Comparison of ENCODE assay signal across 8 mouse cellular contexts in the genomic region with DNA sequence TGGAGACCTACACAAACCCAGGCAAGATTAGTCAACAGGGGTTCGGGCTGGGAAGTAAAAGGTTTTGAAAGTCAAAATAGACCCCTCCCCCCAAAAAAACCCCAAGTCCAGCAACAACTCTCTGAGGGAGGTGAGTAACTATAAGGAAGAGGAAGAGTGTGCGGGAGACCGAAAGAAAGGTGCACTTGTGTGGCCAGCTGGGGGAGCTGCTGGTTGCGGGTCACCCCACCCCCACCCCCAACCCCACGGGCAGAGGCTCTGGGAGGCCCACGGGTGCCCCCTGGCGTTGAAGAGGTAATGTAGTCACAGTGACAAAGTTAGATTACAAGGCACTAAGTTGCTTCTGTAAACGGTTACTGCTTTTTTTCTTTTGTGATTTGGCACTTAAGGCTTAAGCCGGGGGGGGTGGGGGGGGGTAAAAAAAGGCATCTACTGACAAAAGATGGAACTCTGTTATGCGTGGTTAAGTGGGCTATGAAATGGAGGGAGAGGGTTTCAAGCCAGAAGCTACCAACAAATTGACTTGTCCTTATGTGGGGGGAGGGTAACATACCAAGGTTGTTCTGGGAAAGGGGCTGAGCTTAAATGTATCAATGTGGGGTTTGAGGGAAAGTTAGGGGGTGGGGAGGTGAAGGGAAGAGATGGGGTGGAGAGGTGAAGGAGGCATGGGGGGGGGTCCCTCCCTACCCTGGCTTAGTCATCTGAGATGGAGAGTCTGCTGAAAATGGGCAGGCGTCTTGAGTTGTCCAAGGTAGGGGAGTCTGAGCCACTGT. TPM values are rescaled to one million over a fixed set of nuclear protein-coding genes. Genes with fewer than 3 reads are reported as not detected.
A peak's percentile ranks its signal among the peaks of the same experiment; 100 is the strongest.
DNase-seq lines count a peak whose midpoint lies in the region; ATAC-seq lines count a peak whose summit lies in the region.
"Not testable (repeated sequence)": the region's sequence is repeated elsewhere in the genome, so short reads cannot be mapped to it uniquely, and the experiment has no call there.

No protein-coding gene starts in this region.

- peak overlapping the region; percentile 98 for H3K27ac ChIP-seq in forebrain, embryonic 11.5 days (ENCODE audit: low read depth, low read length)
- peak overlapping the region; percentile 30; the same call in 1 of the 2 replicates for H3K27ac ChIP-seq in liver, embryonic 16.5 days (ENCODE audit: low read length)
- H3K27ac ChIP-seq in stomach, embryonic 15.5 days, result peak overlapping the region; percentile 95

- H3K4me1 ChIP-seq in forebrain, embryonic 11.5 days (replicated peaks; ENCODE audit: control insufficient read depth, insufficient read depth, low read length); stomach, embryonic 15.5 days: not testable (repeated sequence)
- peaks cover 16% of the 10 kb centered on the region for H3K4me1 ChIP-seq in liver, embryonic 16.5 days (ENCODE audit: control insufficient read depth, low read depth, low read length)

- intact Hi-C loops in heart, postnatal 10 days (cut with DNase I), result loop anchor here (1.0 kb wide), 1 partner anchor 497 kb away; no protein-coding TSS in a partner anchor

- not testable (repeated sequence) for H3K36me3 ChIP-seq in forebrain, embryonic 11.5 days (ENCODE audit: control insufficient read depth, insufficient read depth, low read length); liver, embryonic 16.5 days (ENCODE audit: control insufficient read depth, insufficient read depth); stomach, embryonic 15.5 days

- peak overlapping the region; percentile 98 for H3K9ac ChIP-seq in forebrain, embryonic 11.5 days (ENCODE audit: low read length)
- H3K9ac ChIP-seq in liver, embryonic 16.5 days (ENCODE audit: low read depth, low read length), result not testable (repeated sequence)
- H3K9ac ChIP-seq in stomach, embryonic 15.5 days, result peak overlapping the region; percentile 94; the same call in 1 of the 2 replicates

- not testable (repeated sequence) for H3K9me3 ChIP-seq in forebrain, embryonic 11.5 days (ENCODE audit: control insufficient read depth, low read length); liver, embryonic 16.5 days (replicated peaks; ENCODE audit: control insufficient read depth, low read length); stomach, embryonic 15.5 days

- peak overlapping the region; percentile 98 for H3K4me2 ChIP-seq in forebrain, embryonic 11.5 days (ENCODE audit: low read depth, low read length, severe bottlenecking)
- peak overlapping the region; percentile 99 for H3K4me2 ChIP-seq in liver, embryonic 16.5 days (ENCODE audit: low read depth, low read length)
- peak overlapping the region; percentile 72 for H3K4me2 ChIP-seq in stomach, embryonic 15.5 days

- H3K4me3 ChIP-seq in forebrain, embryonic 11.5 days (ENCODE audit: low read depth, low read length), result peak overlapping the region; percentile 89
- peak overlapping the region; percentile 82 for H3K4me3 ChIP-seq in liver, embryonic 16.5 days (ENCODE audit: low read depth, low read length)
- H3K4me3 ChIP-seq in stomach, embryonic 15.5 days (replicated peaks), result peak overlapping the region; percentile 83

- peak; percentile 92 for DNase-seq in B cell, adult 2 months
- peak; percentile 80 for DNase-seq in brain, adult 2 months (ENCODE audit: low read depth, low spot score)
- DNase-seq in forebrain, embryonic 11.5 days (ENCODE audit: low spot score), result peak; percentile 95
- DNase-seq in heart, postnatal 10 days, result peak; percentile 87 to 92
- peak; percentile 92 for DNase-seq in kidney, postnatal 14 days
- peak; percentile 80 for DNase-seq in neural tube, embryonic 10.5 days (ENCODE audit: extremely low spot score, low spot score)

- ATAC-seq in forebrain, embryonic 11.5 days (replicated peaks; ENCODE audit: low FRiP score), result peak; percentile 4; the same call in 1 of the 2 replicates
- not testable (repeated sequence) for ATAC-seq in liver, embryonic 16.5 days (ENCODE audit: low read depth); stomach, embryonic 15.5 days (ENCODE audit: insufficient read depth, low FRiP score, low read depth)

- not testable (repeated sequence) for H3K27me3 ChIP-seq in forebrain, embryonic 11.5 days (ENCODE audit: control insufficient read depth, insufficient read depth, low read length); liver, embryonic 16.5 days (ENCODE audit: control insufficient read depth, insufficient read depth, low read depth, low read length); stomach, embryonic 15.5 days (replicated peaks)

- WGBS in forebrain, embryonic 11.5 days, result 7% methylated on average over 11 of the region's 11 CpGs
- WGBS in liver, embryonic 16.5 days (ENCODE audit: insufficient replicate concordance), result 10% methylated on average over 11 of the region's 11 CpGs
- WGBS in stomach, embryonic 15.5 days, result 3% methylated on average over 11 of the region's 11 CpGs

RNA-seq across cellular contexts. Expression of gene Zfp36l1, which starts 3.7 kb away (rescaled TPM):
- 164 and 173 TPM in 2 replicates for polyA plus RNA-seq in forebrain, embryonic 11.5 days (2014; fragmentation: Nextera tagmentation; extraction: Ambion mirVana)
- 100 to 1,000 TPM; 126 to 152 TPM for total RNA-seq in heart, postnatal 10 days (2021)
- 22.2 and 30.4 TPM in 2 replicates for polyA plus RNA-seq in liver, embryonic 16.5 days (2015; fragmentation: Nextera tagmentation; extraction: Ambion mirVana)
- 142 and 146 TPM in 2 replicates for polyA plus RNA-seq in stomach, embryonic 15.5 days (2015; fragmentation: Nextera tagmentation; extraction: Ambion mirVana)

Comparison
In these comparisons a context has a peak if more than half of its experiments do, and no peak if none do; other contexts are left out.
1. H3K27ac ChIP-seq: peak in every context shown above with its lines; median percentile 98 in forebrain, embryonic 11.5 days; 95 in stomach, embryonic 15.5 days; 30 in liver, embryonic 16.5 days.